Mouse (Mus musculus): ENCODE measurements around the gene Nr1d2. TPM values are rescaled to one million over a fixed set of nuclear protein-coding genes. Genes with fewer than 3 reads are reported as not detected.
"Not testable (repeated sequence)": the region's sequence is repeated elsewhere in the genome, so short reads cannot be mapped to it uniquely, and the experiment has no call there.

Nr1d2 gene
- polyA plus RNA-seq, 1 experiment = 44.7 TPM

- Histone ChIP-seq H3K4me1 (ENCODE audit: control insufficient read depth, insufficient read depth, low read length) (no peaks in the 10 kb centered on the region), H3K27ac (ENCODE audit: insufficient read depth, low read depth, low read length) (no peak overlapping the region), H3K4me3 (ENCODE audit: insufficient read depth, low read length) (no peak overlapping the region)
- TF ChIP-seq POLR2A (IDR thresholded peaks at IDR 0.05; ENCODE audit: borderline replicate concordance, low read depth, low read length) = no peak
- no peak for TF ChIP-seq CTCF (IDR thresholded peaks at IDR 0.05; ENCODE audit: low read depth, low read length)
Measured at GRCm38 (mm10) chr14:18263427-18263826, 24.5 kb upstream of the Nr1d2 start.

GRCm38 (mm10) chr14:18261203-18261602 is 22.3 kb upstream of the Nr1d2 start:
- H3K4me1 ChIP-seq (ENCODE audit: control insufficient read depth, insufficient read depth, low read length) = no peaks in the 10 kb centered on the region
- no peak overlapping the region for H3K27ac ChIP-seq (ENCODE audit: insufficient read depth, low read depth, low read length)
- no peak for TF ChIP-seq CTCF (IDR thresholded peaks at IDR 0.05; ENCODE audit: low read depth, low read length)
- TF ChIP-seq POLR2A (IDR thresholded peaks at IDR 0.05; ENCODE audit: borderline replicate concordance, low read depth, low read length) = no peak
- H3K4me3 ChIP-seq (ENCODE audit: insufficient read depth, low read length) = no peak overlapping the region

- Histone ChIP-seq H3K4me3 (ENCODE audit: insufficient read depth, low read length) (no peak overlapping the region), H3K27ac (ENCODE audit: insufficient read depth, low read depth, low read length) (no peak overlapping the region), H3K4me1 (ENCODE audit: control insufficient read depth, insufficient read depth, low read length) (no peaks in the 10 kb centered on the region)
- no peak for TF ChIP-seq CTCF (IDR thresholded peaks at IDR 0.05; ENCODE audit: low read depth, low read length)
- TF ChIP-seq POLR2A (IDR thresholded peaks at IDR 0.05; ENCODE audit: borderline replicate concordance, low read depth, low read length) = no peak
Measured at GRCm38 (mm10) chr14:18242638-18243130, 3.8 kb upstream of the Nr1d2 start.

GRCm38 (mm10) chr14:18241786-18242185 is 2.9 kb upstream of the Nr1d2 start:
- TF ChIP-seq POLR2A (IDR thresholded peaks at IDR 0.05; ENCODE audit: borderline replicate concordance, low read depth, low read length) = no peak
- no peak for TF ChIP-seq CTCF (IDR thresholded peaks at IDR 0.05; ENCODE audit: low read depth, low read length)
- H3K4me3 ChIP-seq (ENCODE audit: insufficient read depth, low read length) = no peak overlapping the region
- H3K4me1 ChIP-seq (ENCODE audit: control insufficient read depth, insufficient read depth, low read length) = peaks cover 3% of the 10 kb centered on the region
- no peak overlapping the region for H3K27ac ChIP-seq (ENCODE audit: insufficient read depth, low read depth, low read length)

- TF ChIP-seq POLR2A (IDR thresholded peaks at IDR 0.05; ENCODE audit: borderline replicate concordance, low read depth, low read length) = no peak
- TF ChIP-seq CTCF (IDR thresholded peaks at IDR 0.05; ENCODE audit: low read depth, low read length) = no peak
- Histone ChIP-seq H3K4me1 (ENCODE audit: control insufficient read depth, insufficient read depth, low read length) (peaks cover 7% of the 10 kb centered on the region), H3K27ac (ENCODE audit: insufficient read depth, low read depth, low read length) (no peak overlapping the region)
Measured at GRCm38 (mm10) chr14:18240132-18240531, 1.2 kb upstream of the Nr1d2 start.

GRCm38 (mm10) chr14:18238131-18238749 is 687 bp downstream of the Nr1d2 start:
- Histone ChIP-seq H3K4me1 (ENCODE audit: control insufficient read depth, insufficient read depth, low read length) (peaks cover 13% of the 10 kb centered on the region), H3K27ac (ENCODE audit: insufficient read depth, low read depth, low read length) (peak overlapping the region; percentile 77), H3K4me3 (ENCODE audit: insufficient read depth, low read length) (peak overlapping the region; percentile 89)
- no peak for TF ChIP-seq CTCF (IDR thresholded peaks at IDR 0.05; ENCODE audit: low read depth, low read length)
- no peak for TF ChIP-seq POLR2A (IDR thresholded peaks at IDR 0.05; ENCODE audit: borderline replicate concordance, low read depth, low read length)

More at GRCm38 (mm10) chr14:18240132-18240531, 1.2 kb upstream of the Nr1d2 start:
- no peak overlapping the region for H3K4me3 ChIP-seq (ENCODE audit: insufficient read depth, low read length)

- H3K4me3 ChIP-seq (ENCODE audit: insufficient read depth, low read length) = peak overlapping the region; percentile 89; the same call in 1 of the 2 replicates
- peaks cover 20% of the 10 kb centered on the region for H3K4me1 ChIP-seq (ENCODE audit: control insufficient read depth, insufficient read depth, low read length)
- H3K27ac ChIP-seq (ENCODE audit: insufficient read depth, low read depth, low read length) = peak overlapping the region; percentile 26; the same call in 1 of the 2 replicates
- no peak for TF ChIP-seq POLR2A (IDR thresholded peaks at IDR 0.05; ENCODE audit: borderline replicate concordance, low read depth, low read length)
- TF ChIP-seq CTCF (IDR thresholded peaks at IDR 0.05; ENCODE audit: low read depth, low read length) = no peak
Measured at GRCm38 (mm10) chr14:18237381-18237780, 1.5 kb downstream of the Nr1d2 start.

- not testable (repeated sequence) for H3K4me3 ChIP-seq (ENCODE audit: insufficient read depth, low read length); H3K27ac ChIP-seq (ENCODE audit: insufficient read depth, low read depth, low read length)
- H3K4me1 ChIP-seq (ENCODE audit: control insufficient read depth, insufficient read depth, low read length) = peaks cover 22% of the 10 kb centered on the region
Measured at GRCm38 (mm10) chr14:18236496-18237235, 2.3 kb downstream of the Nr1d2 start.

- Histone ChIP-seq H3K27ac (ENCODE audit: insufficient read depth, low read depth, low read length) (peak overlapping the region; percentile 97), H3K4me3 (ENCODE audit: insufficient read depth, low read length) (peak overlapping the region; percentile 37), H3K4me1 (ENCODE audit: control insufficient read depth, insufficient read depth, low read length) (peaks cover 22% of the 10 kb centered on the region)
- TF ChIP-seq CTCF (IDR thresholded peaks at IDR 0.05; ENCODE audit: low read depth, low read length) = no peak
- no peak for TF ChIP-seq POLR2A (IDR thresholded peaks at IDR 0.05; ENCODE audit: borderline replicate concordance, low read depth, low read length)
Measured at GRCm38 (mm10) chr14:18233981-18234960, 4.7 kb downstream of the Nr1d2 start.
